Mouse (Mus musculus) stomach, embryonic 16.5 days (tissue): ENCODE measurements around the gene Grb7. TPM values are rescaled to one million over a fixed set of nuclear protein-coding genes. Genes with fewer than 3 reads are reported as not detected.

Source experiments
- ATAC-seq: fragments of 200-750 bp; cut with Nextera tagmentation; 2 replicates; pipeline ENCODE4 v1.8.0; 2017; ENCODE audit warnings: moderate number of reproducible peaks, moderate TSS enrichment; ENCODE audit not compliant: insufficient read depth, low FRiP score
- H3K27ac ChIP-seq: fragments of 300-500 bp; sonication (generic); 2 replicates; pipeline ENCODE4 v1.5.1; 2014; ENCODE audit warnings: low read length
- H3K27me3 ChIP-seq: fragments of 300-500 bp; sonication (generic); 2 replicates; pipeline ENCODE4 v1.6.1; 2014; ENCODE audit warnings: low read length, control low read depth, mixed read lengths; ENCODE audit not compliant: control insufficient read depth, insufficient read depth
- H3K36me3 ChIP-seq: fragments of 300-500 bp; sonication (generic); 2 replicates; pipeline ENCODE4 v1.6.1; 2014; ENCODE audit warnings: low read length; ENCODE audit not compliant: control insufficient read depth, insufficient read depth
- H3K4me1 ChIP-seq: fragments of 300-500 bp; sonication (generic); 2 replicates; pipeline ENCODE4 v1.6.1; 2014; ENCODE audit warnings: low read length, control low read depth, mixed read lengths; ENCODE audit not compliant: control insufficient read depth, insufficient read depth
- H3K4me2 ChIP-seq: fragments of 300-500 bp; sonication (generic); 2 replicates; pipeline ENCODE4 v1.6.1; 2014; ENCODE audit warnings: low read depth, low read length, mixed read lengths
- H3K4me3 ChIP-seq: fragments of 300-500 bp; sonication (generic); replicated peaks from 2 replicates; pipeline ENCODE4 v1.5.1; 2014; ENCODE audit warnings: mild to moderate bottlenecking, low read length
- H3K9ac ChIP-seq: fragments of 300-500 bp; sonication (generic); 2 replicates; pipeline ENCODE4 v1.6.1; 2014; ENCODE audit warnings: low read length
- H3K9me3 ChIP-seq: fragments of 300-500 bp; sonication (generic); replicated peaks from 2 replicates; pipeline ENCODE4 v1.6.1; 2016; ENCODE audit warnings: low read length, control low read depth; ENCODE audit not compliant: control insufficient read depth
- WGBS: fragments of 180-500 bp; shearing (Covaris S2); extraction: QIAGEN DNeasy Blood & Tissue Kit; methylation state at CpG from one replicate; pipeline ENCODE4 v1.1.7; 2014; 5-methylcytosine and 5-hydroxymethylcytosine counted together
- polyA plus RNA-seq: library from polyadenylated mRNA; unstranded; fragments of >200 nt; fragmentation: Nextera tagmentation; extraction: Ambion mirVana; gene quantifications from 2 replicates; pipeline ENCODE4 v1.2.1, GENCODE M21; 2015

Gene Grb7
- polyA plus RNA-seq, 1 experiment from 2014 or later = 44.3 TPM

- H3K4me2 ChIP-seq = no peak overlapping the region
- H3K4me3 ChIP-seq = no peak overlapping the region
- no peaks in the 10 kb centered on the region for H3K27me3 ChIP-seq
- no peaks in the 10 kb centered on the region for H3K9me3 ChIP-seq
- ATAC-seq = no peak
- no peak overlapping the region for H3K9ac ChIP-seq
- WGBS = 87% methylated on average over 11 of the region's 11 CpGs
- H3K4me1 ChIP-seq = no peaks in the 10 kb centered on the region; the same call in 1 of the 2 replicates
- no peaks in the 10 kb centered on the region for H3K36me3 ChIP-seq
- no peak overlapping the region for H3K27ac ChIP-seq
Measured at GRCm38 (mm10) chr11:98474967-98475366, 28.8 kb downstream of the Grb7 start.

- Histone ChIP-seq H3K4me2 (no peak overlapping the region), H3K4me3 (no peak overlapping the region), H3K9me3 (no peaks in the 10 kb centered on the region), H3K27me3 (no peaks in the 10 kb centered on the region), H3K9ac (no peak overlapping the region), H3K27ac (no peak overlapping the region), H3K36me3 (no peaks in the 10 kb centered on the region), H3K4me1 (no peaks in the 10 kb centered on the region; the same call in 1 of the 2 replicates)
- no peak for ATAC-seq
- WGBS = 82% methylated on average over 9 of the region's 9 CpGs
Measured at GRCm38 (mm10) chr11:98475630-98476433, 29.6 kb downstream of the Grb7 start.

- Histone ChIP-seq H3K27ac (no peak overlapping the region), H3K9me3 (no peaks in the 10 kb centered on the region), H3K4me2 (no peak overlapping the region), H3K4me1 (no peaks in the 10 kb centered on the region; the same call in 1 of the 2 replicates), H3K4me3 (no peak overlapping the region), H3K27me3 (no peaks in the 10 kb centered on the region), H3K9ac (no peak overlapping the region), H3K36me3 (no peaks in the 10 kb centered on the region)
- 61% methylated on average over 4 of the region's 4 CpGs for WGBS
- no peak for ATAC-seq
Measured at GRCm38 (mm10) chr11:98476434-98476807, 30.2 kb downstream of the Grb7 start.

- no peak for ATAC-seq
Measured at GRCm38 (mm10) chr11:98477011-98477701, 31.0 kb downstream of the Grb7 start.

GRCm38 (mm10) chr11:98479026-98479939 is 33.1 kb downstream of the Grb7 start:
- Histone ChIP-seq H3K9me3 (no peaks in the 10 kb centered on the region), H3K27me3 (no peaks in the 10 kb centered on the region), H3K36me3 (no peaks in the 10 kb centered on the region), H3K4me3 (no peak overlapping the region), H3K27ac (no peak overlapping the region), H3K4me1 (no peaks in the 10 kb centered on the region), H3K4me2 (no peak overlapping the region), H3K9ac (no peak overlapping the region)
- ATAC-seq = no peak
- 78% methylated on average over 13 of the region's 13 CpGs for WGBS

More at GRCm38 (mm10) chr11:98477011-98477701, 31.0 kb downstream of the Grb7 start:
- no peaks in the 10 kb centered on the region; the same call in 1 of the 2 replicates for H3K4me1 ChIP-seq
- no peak overlapping the region for H3K9ac ChIP-seq
- H3K9me3 ChIP-seq = no peaks in the 10 kb centered on the region
- H3K4me3 ChIP-seq = no peak overlapping the region
- no peaks in the 10 kb centered on the region for H3K36me3 ChIP-seq
- H3K27me3 ChIP-seq = no peaks in the 10 kb centered on the region
- WGBS = 54% methylated on average over 14 of the region's 14 CpGs
- H3K4me2 ChIP-seq = no peak overlapping the region
- no peak overlapping the region for H3K27ac ChIP-seq

- H3K27me3 ChIP-seq = no peaks in the 10 kb centered on the region
- no peak overlapping the region for H3K4me2 ChIP-seq
- no peak overlapping the region for H3K4me3 ChIP-seq
- H3K4me1 ChIP-seq = no peaks in the 10 kb centered on the region
- H3K27ac ChIP-seq = no peak overlapping the region
- no peak for ATAC-seq
- no peaks in the 10 kb centered on the region for H3K36me3 ChIP-seq
- no peaks in the 10 kb centered on the region for H3K9me3 ChIP-seq
- 82% methylated on average over 12 of the region's 12 CpGs for WGBS
- H3K9ac ChIP-seq = no peak overlapping the region
Measured at GRCm38 (mm10) chr11:98479940-98480497, 33.8 kb downstream of the Grb7 start.

GRCm38 (mm10) chr11:98481231-98481630 is 35.0 kb downstream of the Grb7 start:
- H3K9me3 ChIP-seq = no peaks in the 10 kb centered on the region
- no peak overlapping the region for H3K4me3 ChIP-seq
- H3K4me1 ChIP-seq = no peaks in the 10 kb centered on the region
- no peak overlapping the region for H3K27ac ChIP-seq
- H3K9ac ChIP-seq = no peak overlapping the region
- no peaks in the 10 kb centered on the region for H3K36me3 ChIP-seq
- no peak for ATAC-seq
- no peaks in the 10 kb centered on the region for H3K27me3 ChIP-seq
- 67% methylated on average over 6 of the region's 6 CpGs for WGBS
- H3K4me2 ChIP-seq = no peak overlapping the region

GRCm38 (mm10) chr11:98482067-98482466 is 35.9 kb downstream of the Grb7 start:
- Histone ChIP-seq H3K4me2 (no peak overlapping the region), H3K27ac (no peak overlapping the region), H3K36me3 (no peaks in the 10 kb centered on the region), H3K4me1 (no peaks in the 10 kb centered on the region), H3K27me3 (no peaks in the 10 kb centered on the region), H3K9ac (no peak overlapping the region), H3K9me3 (no peaks in the 10 kb centered on the region), H3K4me3 (no peak overlapping the region)
- ATAC-seq = no peak
- WGBS = 70% methylated on average over 10 of the region's 10 CpGs
